Mouse (Mus musculus): Measurements from ENCODE around the gene Pdlim4.
"Not testable (repeated sequence)": the region's sequence is repeated elsewhere in the genome, so short reads cannot be mapped to it uniquely, and the experiment has no call there.

Pdlim4 gene

GRCm38 (mm10) chr11:54062086-54062752, 6.6 kb downstream of the Pdlim4 start:
- no peak for DNase-seq (ENCODE audit: low spot score)

- no peak for DNase-seq (ENCODE audit: low spot score)
Observed at GRCm38 (mm10) chr11:54060316-54060715, 8.5 kb downstream of the Pdlim4 start.

- no peak for DNase-seq (ENCODE audit: low spot score)
Observed at GRCm38 (mm10) chr11:54059526-54059925, 9.3 kb downstream of the Pdlim4 start.

- peak; percentile 45 for DNase-seq (ENCODE audit: low spot score)
Observed at GRCm38 (mm10) chr11:54058643-54059042, 10.2 kb downstream of the Pdlim4 start.

GRCm38 (mm10) chr11:54058056-54058617, 10.7 kb downstream of the Pdlim4 start:
- DNase-seq (ENCODE audit: low spot score), result no peak

- no peak for DNase-seq (ENCODE audit: low spot score)
Observed at GRCm38 (mm10) chr11:54057428-54057827, 11.4 kb downstream of the Pdlim4 start.

GRCm38 (mm10) chr11:54056132-54056531, 12.7 kb downstream of the Pdlim4 start:
- peak; percentile 45 for DNase-seq (ENCODE audit: low spot score)

- DNase-seq (ENCODE audit: low spot score), result peak; percentile 53
Observed at GRCm38 (mm10) chr11:54054257-54054656, 14.6 kb downstream of the Pdlim4 start.

- DNase-seq (ENCODE audit: low spot score), result no peak
Observed at GRCm38 (mm10) chr11:54053090-54053489, 15.7 kb downstream of the Pdlim4 start.

GRCm38 (mm10) chr11:54052128-54052527, 16.7 kb downstream of the Pdlim4 start:
- no peak for DNase-seq (ENCODE audit: low spot score)

- DNase-seq (ENCODE audit: low spot score), result no peak
Observed at GRCm38 (mm10) chr11:54051161-54051560, 17.7 kb downstream of the Pdlim4 start.

- no peak for DNase-seq (ENCODE audit: low spot score)
Observed at GRCm38 (mm10) chr11:54050205-54050604, 18.6 kb downstream of the Pdlim4 start.

- no peak for DNase-seq (ENCODE audit: low spot score)
Observed at GRCm38 (mm10) chr11:54040676-54041075, 28.1 kb downstream of the Pdlim4 start.

- not testable (repeated sequence) for DNase-seq (ENCODE audit: low spot score)
Observed at GRCm38 (mm10) chr11:54032872-54033271, 35.9 kb downstream of the Pdlim4 start.

GRCm38 (mm10) chr11:54028997-54029396, 39.8 kb downstream of the Pdlim4 start:
- DNase-seq (ENCODE audit: low spot score), result no peak

- DNase-seq (ENCODE audit: low spot score), result peak; percentile 63
Observed at GRCm38 (mm10) chr11:54028044-54028951, 40.5 kb downstream of the Pdlim4 start, which contains the start of gene Slc22a4. Gene Slc22a4 (minus strand): TSS chr11:54028090.

GRCm38 (mm10) chr11:54027131-54028043, 41.4 kb downstream of the Pdlim4 start:
- DNase-seq (ENCODE audit: low spot score), result no peak

- no peak for DNase-seq (ENCODE audit: low spot score)
Observed at GRCm38 (mm10) chr11:54026491-54027041, 42.2 kb downstream of the Pdlim4 start.

- no peak for DNase-seq (ENCODE audit: low spot score)
Observed at GRCm38 (mm10) chr11:54021396-54022093, 47.3 kb downstream of the Pdlim4 start.

- no peak for DNase-seq (ENCODE audit: low spot score)
Observed at GRCm38 (mm10) chr11:54018893-54019732, 49.7 kb downstream of the Pdlim4 start.

Measured in layer of hippocampus, adult 11-12 months (tissue).